Mouse (Mus musculus) WW6 (cell line): ENCODE data around the gene Cmbl.

ENCODE experiments used
- DNase-seq: peaks from one replicate; pipeline ENCODE4 v3.0.0-alpha.2; 2013; ENCODE audit warnings: low read depth, low spot score

The Cmbl gene

DNA sequence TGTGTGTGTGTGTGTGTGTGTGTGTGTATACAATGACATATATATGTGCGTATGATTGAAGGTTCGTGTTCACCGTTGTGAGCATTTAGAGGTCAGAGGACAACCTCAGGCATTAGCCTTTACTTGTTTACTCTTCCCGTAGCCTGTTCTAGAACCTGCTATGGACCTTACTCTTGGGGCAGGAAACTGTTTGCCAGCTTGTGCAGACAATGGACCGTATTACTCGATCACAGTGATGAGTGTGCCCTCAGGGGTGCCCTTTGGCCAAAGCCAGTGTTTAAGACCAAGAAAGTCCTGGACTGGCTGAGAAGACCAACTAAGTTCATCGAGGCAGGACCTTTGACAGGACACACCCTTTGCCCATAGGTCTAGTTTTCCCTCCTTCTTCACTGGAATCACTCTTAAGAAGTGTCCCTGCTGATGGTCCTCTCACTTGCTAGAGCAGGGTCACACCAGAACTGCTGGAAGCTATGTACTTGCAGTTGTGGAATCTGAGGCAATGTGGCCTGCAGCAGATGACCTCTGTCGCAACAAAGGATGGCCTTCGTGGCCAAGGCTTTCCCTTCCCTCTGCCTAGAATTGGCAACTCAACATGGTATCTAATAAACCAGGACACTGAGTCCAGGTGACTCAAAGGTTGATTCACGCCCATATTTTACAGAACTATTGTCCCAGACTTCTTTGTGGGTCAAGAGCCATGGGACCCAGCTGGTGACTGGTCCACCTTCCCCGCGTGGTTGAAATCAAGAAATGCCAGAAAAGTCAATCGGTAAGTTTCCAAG lies 18.3 kb downstream of the Cmbl start:
- no peak for DNase-seq

DNA sequence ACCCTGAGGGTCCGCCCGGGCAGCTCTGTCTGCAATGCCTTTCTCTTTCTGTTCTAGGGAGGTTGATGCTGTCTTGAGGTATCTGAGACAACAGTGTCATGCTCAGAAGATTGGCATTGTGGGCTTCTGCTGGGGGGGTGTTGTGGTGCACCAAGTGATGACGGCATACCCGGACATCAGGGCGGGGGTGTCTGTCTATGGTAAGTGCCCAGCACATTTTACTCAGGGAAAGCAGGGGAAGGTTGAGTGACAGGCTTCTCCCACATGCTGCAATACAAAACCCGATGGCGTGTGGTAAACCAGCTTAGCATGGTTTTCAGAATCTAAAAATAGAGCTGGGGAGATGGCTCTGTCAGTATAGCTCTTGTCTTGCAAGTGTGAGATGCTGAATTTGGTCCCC lies 20.0 kb downstream of the Cmbl start:
- no peak for DNase-seq

DNA sequence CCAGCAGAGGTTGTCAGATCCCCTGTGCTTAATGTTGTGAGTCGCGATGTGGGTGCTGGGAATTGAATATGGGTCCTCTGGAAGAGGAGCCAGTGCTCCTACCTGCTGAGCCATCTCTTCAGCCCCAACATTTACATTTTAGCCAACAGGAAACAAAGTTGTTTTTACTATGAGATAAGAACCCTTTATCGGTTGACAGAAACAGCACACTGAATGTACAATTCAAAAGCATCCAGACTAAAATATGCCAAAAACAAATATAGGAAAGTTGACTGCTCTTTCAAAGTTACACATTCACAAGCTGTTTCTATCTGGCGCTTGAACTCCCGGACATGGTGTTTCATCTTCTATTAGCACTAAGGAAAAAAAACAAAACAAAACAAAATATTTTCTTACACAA lies 20.9 kb downstream of the Cmbl start:
- no peak for DNase-seq

DNA sequence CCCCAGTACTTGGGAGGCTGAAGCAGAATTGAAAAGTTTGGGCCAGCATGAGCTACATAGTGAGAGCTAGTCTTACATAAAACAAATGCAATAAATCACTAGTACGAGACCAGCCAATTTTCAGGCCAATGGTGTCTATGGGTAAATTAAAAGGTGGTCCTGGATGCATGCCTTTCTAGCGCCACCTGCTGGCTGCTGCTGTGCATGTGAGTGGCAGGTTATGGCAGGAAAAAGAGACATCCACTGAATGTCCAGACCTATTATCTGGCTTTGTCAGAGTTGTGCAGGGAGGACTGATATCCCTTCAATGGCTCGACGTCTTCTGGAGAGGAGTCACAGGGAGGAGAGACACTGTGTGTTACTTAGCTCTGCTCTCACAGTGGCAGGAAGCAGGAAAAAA lies 21.3 kb downstream of the Cmbl start:
- DNase-seq, result no peak

GRCm38 (mm10) chr15:31587789-31588188 lies 22.6 kb downstream of the Cmbl start:
- no peak for DNase-seq

DNA sequence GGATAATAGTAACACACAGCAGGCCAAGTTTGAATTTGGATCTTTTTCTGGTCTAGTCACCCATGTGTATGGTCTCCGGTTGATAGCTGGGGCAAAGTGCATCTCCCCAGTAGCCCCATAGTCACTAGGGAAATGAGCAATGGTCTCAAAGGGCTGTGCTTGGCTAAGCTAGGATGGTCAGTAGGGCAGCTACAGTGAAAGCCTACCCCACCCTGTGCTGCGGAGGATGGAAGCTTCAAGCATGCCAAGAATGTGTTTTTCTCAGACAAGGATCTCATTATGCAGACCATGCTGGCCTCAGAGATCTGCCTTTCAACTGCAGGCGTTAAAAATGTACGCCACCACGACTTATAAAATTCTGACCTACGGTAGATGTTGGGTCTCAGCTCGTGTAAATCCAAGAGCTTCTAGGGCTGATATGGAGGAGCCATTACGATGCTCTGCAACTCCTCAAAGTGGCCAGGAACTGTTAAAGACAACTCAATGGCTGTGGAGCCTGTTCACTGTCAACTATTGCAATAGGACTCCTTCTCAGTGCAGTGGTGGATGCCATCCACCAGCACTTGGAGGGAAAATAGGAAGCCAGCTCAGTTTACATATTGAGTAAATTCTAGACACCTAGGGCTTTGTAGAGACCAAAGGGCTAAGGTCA lies 23.9 kb downstream of the Cmbl start:
- no peak for DNase-seq

DNA sequence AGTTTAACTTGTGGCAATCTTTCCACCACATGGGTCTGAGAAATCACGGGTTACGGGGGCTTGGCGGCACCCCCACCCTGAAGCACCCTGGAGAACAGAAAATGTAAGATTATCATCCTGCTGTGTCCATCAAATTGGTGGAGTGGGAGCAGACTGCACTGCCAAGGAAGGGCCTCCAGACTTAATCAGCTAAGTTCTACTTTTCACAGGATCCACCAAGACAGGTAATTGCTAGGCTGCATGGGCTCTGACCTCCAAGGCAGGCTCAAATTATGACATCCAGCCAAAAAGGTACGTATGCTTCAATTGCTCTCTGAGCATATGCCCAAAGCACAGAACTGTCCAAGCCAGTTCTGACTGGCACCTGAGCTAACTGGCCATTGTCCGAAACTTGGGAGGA lies 25.0 kb downstream of the Cmbl start:
- no peak for DNase-seq

- DNase-seq, result no peak
These were observed 27.3 kb downstream of the Cmbl start for GRCm38 (mm10) chr15:31592531-31592930.

DNA sequence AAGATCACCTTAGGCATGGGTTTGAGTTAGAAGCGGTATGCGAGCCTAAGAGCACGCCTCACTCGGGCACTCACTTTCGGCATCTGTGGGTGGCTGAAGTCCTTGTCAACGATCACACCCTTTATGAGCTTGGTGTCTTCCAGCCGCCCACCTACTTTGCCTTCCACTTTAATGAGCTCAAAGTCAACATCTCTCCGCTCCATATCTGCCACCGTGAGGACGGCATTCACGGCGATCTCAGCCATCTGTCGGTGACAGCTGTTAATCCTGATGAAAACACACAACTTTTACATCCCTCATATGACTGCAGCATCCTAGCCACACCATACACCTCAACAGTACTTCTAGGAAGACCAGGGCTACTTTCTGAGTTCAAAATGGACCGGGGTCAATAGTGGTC lies 29.1 kb downstream of the Cmbl start:
- no peak for DNase-seq

DNA sequence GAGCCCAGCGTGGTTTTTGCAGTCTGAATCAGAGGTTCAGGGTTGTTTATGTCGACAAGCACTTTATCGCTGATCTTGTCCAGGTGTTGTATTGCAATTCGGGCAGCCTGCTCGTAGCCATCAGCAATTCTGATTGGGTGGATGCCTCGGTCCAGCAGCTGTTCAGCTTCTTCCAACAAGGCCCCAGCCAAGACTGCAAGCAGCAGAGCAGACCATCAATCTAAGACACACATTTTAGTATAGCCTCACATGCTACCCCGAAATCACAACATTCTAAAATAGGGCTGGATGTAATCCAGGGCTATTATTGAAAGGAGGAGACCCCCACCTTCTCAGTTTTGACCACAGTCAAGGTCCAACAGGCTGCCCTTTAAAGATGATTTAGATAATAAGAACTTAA lies 30.5 kb downstream of the Cmbl start:
- DNase-seq, result no peak

GRCm38 (mm10) chr15:31599834-31600233 lies 34.6 kb downstream of the Cmbl start:
- no peak for DNase-seq

DNA sequence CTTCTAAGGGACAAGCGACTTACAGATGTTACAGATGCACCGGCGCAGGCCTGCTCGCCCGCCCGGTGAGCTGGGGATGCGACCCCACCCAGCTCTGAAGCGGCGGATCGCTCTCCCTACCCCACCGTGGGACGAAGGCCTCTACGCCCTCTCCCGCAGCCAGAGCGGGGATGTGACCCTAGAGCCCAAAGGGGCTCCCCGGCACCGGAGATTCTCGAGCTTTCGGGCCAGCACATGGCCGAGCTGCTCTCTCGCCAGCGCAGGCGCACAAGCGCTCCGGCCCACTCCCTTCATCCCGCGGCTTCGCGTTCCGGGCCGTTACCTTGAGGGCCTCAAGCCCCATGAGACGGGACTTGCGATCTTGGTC lies 36.1 kb downstream of the Cmbl start:
- DNase-seq, result no peak

GRCm38 (mm10) chr15:31601646-31602374 lies 36.6 kb downstream of the Cmbl start, which contains the start of the genes Cct5 and Fam173b:
Gene Cct5, minus strand, starts transcription at chr15:31601804.
Gene Fam173b, plus strand, starts transcription at chr15:31601852.
- DNase-seq, result peak; percentile 93

DNA sequence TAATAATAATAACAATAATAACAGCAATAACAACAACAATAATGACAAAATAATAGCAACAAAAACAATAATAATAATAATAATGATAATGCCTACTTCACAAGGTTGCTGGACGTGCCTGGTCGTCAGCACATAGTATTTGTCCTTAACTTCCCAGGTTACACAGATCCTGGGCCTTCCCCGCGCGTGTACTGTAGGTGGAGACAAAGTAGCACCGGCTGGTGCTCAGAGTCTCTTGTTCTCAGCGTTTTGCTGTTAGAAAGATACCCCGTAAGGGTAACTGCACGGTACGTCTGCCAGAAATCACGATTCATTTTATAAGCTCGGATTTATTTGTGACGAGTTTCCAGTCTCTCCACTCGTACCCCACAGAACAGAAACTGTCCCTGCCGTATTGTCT lies 37.2 kb downstream of the Cmbl start:
- DNase-seq, result no peak

- no peak for DNase-seq
These were observed 37.9 kb downstream of the Cmbl start for GRCm38 (mm10) chr15:31603113-31603512.

DNA sequence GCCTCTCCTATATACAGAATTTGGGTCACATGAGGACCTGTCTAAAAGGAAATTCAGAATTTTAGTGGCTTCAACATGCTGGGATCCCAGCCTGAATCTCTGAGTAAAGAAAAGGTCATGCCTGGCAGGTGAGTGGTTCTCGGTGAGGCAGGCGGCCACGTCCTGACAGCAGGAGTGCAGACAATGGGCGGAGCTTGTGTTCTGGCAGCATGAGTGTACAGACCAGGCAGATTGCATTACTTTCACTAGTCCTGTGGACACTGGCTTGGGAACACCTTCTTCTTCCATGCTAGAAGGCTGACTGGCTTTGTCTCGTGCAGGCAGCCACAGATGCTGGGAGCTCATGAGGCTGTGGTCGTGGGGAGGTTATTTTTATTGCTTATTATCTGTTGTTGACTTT lies 41.6 kb downstream of the Cmbl start:
- DNase-seq, result no peak

- no peak for DNase-seq
These were observed 45.8 kb downstream of the Cmbl start for GRCm38 (mm10) chr15:31611027-31611426.

DNA sequence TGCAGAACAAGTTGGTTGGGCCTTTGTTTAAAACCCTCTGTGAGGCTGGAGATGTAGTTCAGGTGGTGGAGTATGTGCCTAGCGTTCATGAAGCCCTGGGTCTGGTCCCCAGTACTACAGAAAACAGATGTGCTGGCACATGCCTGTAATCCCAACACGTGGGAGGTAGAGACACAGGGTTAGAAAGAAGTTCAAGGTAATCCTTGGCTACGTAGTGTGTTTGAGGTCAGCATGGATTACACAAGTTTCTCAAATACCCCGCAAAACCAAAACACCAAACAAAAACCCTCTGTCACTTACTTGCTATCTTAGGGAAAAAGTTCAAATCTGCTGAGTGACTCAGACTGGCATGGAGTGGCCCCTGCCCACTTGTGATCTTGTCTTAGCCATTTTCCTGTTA lies 46.8 kb downstream of the Cmbl start:
- no peak for DNase-seq

- no peak for DNase-seq
These were observed 48.8 kb downstream of the Cmbl start for GRCm38 (mm10) chr15:31613826-31614453.

DNA sequence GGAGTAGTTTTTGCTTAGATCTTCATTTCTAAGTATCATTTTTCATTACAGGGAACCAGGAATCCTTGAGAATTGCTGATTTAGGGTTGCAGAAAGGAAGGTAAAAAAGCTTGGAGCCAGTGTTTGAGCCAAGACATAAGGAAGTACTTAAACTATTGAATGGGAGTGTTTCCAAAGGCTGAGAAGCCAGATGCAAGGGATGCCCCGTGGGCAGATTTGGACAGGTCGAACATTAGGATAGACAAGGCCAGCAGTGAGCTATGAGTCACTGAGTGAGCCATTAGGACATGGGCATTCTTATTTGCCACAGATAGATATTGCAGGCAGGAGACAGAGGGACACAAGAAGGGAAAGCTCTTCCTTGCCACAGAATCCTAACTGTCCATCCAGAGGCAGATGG lies 49.5 kb downstream of the Cmbl start:
- no peak for DNase-seq

GRCm38 (mm10) chr15:31617261-31617660 lies 52.1 kb downstream of the Cmbl start:
- DNase-seq, result no peak

GRCm38 (mm10) chr15:31619521-31619920 lies 54.3 kb downstream of the Cmbl start:
- no peak for DNase-seq
